Mouse (Mus musculus): ENCODE measurements around the gene Aph1a.
"Not testable (repeated sequence)": the region's sequence is repeated elsewhere in the genome, so short reads cannot be mapped to it uniquely, and the experiment has no call there.

The Aph1a gene

DNA sequence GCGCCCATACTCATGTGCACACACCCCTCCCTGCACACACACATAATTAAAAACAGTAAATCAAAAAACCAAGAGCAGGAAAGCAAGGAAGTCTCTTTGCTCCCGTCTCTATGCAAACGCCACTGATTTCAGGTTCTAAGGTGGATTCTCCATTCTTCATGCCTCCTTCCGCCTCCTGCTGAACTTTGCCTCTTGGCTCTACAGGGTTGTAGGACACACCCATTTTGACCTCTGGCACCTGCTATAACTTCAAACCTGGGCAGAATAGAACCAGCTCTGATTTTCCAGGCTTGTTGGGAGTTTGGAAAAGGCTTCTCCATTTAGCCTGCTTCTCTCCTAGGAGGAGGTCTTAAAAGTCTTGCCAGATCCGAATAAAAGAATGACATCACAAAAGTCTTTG, 9.4 kb upstream of the Aph1a start:
- no peak for DNase-seq (ENCODE audit: low read depth, low spot score)

DNA sequence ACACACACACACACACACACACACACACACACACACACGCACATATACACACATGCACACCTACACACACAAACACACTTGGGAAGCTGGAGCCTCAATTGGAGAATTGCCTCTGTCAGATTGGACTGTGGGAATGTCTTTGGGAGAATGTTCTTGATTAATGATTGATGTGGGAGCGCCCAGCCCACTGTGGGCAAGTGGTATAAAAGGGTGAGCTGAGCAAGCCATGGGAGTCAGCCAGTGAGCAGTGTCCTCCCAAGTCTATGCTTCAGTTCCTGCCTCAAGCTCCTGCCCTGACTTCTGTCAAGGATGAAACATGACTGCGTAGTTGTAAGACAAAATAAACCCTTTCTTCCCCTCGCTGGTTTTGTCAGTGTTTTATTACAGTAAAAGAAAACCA, 6.2 kb upstream of the Aph1a start:
- DNase-seq (ENCODE audit: low read depth, low spot score) = no peak

DNA sequence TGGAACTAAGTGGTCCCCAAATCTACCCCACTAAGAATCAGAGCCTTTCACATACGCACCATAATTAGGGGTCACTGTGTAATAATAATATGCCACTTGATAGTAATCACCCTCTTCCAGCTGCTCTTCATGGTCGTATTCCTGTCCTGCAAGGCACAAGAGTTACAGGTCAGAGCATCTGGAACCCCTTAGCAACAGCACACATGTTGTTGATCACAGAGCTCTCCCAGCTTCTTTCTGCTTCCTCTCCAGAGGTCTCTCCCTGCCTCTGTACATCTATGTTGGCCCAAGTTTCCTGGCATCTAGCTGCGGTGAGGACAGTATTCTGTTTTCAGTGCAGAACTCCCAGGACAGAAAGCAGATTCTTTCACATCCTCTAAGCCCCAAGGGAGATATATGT, 4.1 kb upstream of the Aph1a start:
- DNase-seq (ENCODE audit: low read depth, low spot score) = no peak

DNA sequence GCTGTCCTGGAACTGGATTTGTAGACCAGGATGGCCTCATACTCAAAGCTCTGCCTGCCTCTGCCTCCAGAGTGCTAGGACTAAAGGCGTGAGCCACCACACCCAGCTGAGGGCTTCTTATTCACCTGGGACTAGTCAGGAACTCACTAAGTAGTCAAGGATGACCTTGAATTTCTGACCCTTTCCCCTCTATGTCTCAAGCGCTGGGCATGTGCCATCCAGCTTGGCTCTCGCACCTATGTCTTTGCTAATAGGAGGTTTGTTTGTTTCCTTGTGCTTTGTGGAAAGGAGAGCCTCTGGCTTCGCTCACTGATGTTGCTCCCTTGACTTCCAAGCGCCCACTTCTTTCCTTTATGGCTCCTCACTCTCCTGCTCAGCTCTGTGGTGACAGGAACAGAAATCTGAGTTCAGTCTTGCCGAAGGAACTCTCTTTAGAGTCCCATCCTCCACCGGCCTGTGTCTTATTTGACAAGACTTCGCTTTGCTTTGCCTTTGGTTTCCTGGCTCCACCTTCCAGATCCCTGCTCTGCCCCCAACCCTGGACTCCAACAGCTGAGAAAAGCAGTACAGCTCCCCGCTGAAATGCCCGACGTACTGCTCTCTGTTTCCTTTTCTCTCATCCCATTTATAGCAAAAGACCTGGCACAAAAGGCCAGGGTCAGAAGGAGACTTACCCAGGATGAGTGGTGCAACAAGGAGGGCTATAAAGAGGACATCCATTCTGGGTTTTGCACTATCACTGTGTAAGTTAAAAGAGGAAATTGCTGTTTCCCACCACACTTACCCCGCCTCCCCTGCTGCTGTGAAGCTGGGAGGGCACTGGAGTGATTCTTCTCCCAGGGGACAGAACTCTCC, 2.3 kb upstream of the Aph1a start, which contains the start of gene BC028528:
Gene BC028528, minus strand, starts transcription at position 795 of the 855 bp plus-strand sequence.
- DNase-seq (ENCODE audit: low read depth, low spot score) = peak; percentile 61

DNA sequence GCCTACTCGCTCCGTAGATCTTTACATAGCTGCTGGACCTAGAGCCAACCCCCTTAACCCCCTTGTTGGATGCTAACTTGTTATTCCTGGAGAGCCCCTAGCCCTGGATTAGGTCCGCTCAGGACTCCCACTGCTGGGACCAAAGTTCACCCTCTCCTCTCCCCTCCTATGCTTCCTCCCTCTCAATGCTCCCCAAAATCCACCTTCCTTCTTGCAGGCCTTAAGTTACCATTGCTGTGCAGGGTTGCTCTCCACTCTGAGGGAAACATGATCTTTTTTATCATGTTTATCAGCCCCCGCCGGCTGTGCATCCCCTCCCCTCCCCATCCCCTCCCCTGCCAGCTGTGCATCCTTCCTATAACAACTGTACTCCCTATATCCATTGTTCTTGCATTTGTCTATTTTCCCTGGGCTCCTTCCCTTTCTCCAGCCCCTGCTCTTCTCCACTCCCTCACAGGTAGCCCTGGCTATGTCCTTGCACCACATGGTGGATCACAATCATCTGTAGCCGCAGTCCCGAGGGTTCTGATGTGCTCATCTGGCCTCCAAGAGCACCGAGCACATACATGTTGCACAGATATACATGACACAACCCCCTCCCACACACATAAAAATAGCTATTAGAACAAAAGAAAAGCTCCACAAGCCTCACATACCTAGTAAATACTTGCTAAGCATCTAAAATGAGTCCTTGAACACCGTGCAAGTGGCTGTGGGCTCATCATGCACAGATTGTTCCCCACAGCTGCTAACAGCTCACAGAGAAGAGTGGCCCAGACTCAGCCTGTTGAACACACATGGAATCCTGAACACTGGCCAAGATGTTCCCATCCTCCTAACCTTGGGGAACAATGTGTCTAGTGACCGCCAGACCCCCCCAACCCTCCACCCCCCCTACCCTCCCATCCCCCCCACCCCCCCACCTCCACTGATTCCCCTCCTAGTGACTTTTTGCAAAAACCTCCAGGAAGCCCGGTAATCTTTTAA, 1.4 kb upstream of the Aph1a start:
- DNase-seq (ENCODE audit: low read depth, low spot score) = no peak

DNA sequence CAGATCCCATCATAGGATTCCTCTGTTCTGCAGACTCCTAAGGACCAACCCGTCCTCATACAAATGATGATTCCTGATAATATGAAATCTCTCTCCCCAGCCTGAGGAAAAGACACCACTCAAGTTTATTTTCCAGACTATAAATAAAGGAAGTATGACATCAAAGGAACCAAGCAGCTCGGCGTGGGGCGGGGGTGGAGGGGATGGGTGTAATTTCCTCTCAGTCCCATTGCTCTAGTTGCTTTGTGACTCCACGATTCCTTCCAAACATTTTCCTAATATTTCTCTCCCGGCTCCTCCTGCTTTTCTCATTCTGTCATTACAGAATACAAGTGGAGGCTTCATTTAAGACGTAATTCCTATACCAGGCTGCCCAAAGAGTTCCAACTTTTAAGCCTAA, 643 bp upstream of the Aph1a start:
- DNase-seq (ENCODE audit: low read depth, low spot score) = no peak

DNA sequence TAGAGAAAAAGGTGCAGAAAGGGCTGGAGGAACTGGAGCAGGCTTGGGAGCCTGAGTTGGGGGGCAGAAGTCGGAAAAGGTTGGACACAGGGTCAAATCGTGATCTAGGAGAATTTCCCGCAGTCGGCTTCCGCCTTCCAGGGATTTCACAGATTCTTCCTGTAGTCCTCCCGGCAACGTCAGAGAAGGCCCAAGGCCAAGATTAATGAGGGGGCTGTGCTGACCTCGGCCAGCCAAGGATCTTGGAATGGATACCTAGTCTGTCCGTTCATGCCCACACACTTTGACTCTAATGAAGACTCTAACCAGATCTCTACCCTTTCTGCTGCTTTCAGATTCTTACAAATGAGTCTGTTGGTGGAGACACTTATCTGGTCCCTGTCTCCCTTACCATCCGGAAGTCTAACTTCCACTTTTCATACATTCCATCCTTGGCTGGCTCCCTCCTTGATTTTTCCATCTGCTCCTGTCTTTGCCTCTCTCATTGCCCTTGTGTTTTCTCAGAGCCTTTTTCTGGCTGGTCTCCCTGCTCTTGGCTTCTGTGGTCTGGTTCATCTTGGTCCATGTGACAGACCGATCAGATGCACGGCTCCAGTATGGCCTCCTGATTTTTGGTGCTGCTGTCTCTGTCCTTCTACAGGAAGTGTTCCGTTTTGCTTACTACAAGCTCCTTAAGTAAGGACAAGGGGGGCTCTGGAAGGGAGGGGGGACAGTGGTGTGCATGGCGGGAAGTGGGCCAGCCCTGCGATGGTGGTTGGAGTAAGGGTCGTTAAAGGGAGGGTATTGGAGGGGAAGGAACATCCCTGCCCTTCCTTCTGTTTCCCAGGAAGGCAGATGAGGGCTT, 770 bp downstream of the Aph1a start:
- DNase-seq (ENCODE audit: low read depth, low spot score) = peak; percentile 23

DNA sequence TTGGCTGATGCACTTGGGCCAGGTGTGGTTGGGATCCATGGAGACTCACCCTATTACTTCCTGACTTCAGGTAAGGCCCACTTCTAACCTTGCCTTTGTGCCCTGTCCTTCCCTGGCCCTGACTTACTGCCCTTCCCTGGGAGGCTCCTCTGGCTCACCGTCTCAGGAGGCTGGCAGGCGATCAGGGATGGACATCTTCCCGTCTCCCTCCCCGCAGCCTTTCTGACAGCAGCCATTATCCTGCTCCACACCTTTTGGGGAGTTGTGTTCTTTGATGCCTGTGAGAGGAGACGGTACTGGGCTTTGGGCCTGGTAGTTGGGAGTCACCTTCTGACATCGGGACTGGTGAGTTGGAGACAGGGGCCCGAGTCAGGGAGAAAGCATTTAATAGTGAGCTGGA, 1.7 kb downstream of the Aph1a start:
- not testable (repeated sequence) for DNase-seq (ENCODE audit: low read depth, low spot score)

DNA sequence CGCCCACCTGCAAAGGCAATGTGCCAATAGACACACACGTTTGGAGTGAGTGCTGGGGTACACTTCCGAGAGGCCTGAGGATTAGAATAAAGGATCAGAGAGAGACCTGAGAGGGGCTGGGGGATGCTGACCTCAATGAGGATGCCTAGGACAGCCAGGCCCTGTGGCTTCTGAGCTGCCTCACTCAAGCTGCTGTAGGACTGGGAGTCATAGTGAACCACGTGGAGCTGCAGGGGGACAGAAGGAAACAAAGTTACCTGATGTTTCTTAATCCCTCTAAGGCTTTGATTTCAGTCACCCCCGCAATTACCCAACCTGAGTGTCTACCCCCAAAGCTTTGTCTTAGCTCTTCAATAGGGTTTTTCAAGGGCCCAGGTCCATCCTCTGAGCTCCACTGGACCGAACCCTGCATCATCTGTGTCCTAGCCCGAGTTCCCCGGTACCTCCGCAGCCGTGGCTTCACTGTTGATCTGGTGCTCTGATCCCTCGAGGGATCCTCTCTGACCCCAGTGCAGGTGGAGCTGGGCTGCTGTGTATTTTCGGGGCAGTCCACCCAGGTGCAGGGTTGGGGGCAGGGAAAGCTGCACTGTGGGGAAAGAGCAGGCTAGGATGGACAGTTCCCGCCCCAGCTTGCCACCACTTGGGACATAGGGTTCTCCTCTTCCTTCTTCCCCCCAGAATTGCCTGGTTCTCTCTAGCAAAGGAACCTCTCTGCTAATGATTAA, 6.2 kb downstream of the Aph1a start:
- no peak for DNase-seq (ENCODE audit: low read depth, low spot score)

DNA sequence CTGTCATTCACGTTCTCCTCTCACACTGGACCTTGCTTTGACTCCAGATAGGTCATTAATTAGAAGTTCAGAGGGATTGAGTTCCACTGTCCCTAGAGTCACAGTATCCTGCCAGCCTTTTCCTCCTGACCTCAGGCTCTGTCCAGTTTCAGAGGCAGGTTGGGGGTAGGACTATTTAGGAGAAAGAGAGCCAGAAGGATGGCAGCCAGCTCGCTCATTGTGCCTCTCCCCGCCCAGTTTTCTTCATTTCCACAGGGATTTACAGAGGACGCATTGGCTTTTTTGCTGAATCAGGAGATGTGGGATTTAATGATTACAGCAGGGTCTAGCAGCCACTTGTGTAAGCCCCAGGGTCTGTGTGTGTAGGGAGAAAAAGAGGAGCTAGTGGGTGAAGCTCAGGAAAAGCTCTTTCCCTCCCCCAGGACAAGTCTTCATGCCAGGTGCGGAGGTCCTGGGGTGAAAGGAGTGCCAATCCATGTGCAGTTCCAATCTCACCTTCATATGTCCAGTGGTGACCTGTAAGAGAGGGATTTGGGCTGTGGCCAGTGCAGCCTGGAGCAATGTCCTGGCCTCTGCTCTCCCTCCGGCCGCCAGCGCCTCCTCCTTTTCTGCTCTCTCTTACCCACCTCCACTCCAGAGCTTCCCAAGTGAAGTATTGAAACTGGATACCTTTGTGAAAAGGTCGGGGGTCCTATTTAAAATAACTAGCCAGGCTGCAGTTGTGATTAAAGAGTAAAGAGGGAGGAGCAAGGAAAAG, 8.0 kb downstream of the Aph1a start:
- no peak for DNase-seq (ENCODE audit: low read depth, low spot score)

DNA sequence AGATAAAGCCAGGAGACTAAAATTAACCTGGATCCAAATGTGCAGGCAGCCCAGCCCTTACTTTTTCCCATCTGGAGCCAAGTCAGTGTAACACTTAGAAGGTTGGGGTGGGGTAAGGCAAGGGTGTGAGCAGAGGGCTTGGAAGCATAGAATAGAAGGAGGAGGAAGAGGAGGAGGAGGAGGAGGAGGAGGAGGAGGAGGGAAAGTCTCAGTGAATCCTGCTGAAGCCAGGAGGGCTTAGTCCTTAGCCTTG, 8.5 kb downstream of the Aph1a start:
- no peak for DNase-seq (ENCODE audit: low read depth, low spot score)

DNA sequence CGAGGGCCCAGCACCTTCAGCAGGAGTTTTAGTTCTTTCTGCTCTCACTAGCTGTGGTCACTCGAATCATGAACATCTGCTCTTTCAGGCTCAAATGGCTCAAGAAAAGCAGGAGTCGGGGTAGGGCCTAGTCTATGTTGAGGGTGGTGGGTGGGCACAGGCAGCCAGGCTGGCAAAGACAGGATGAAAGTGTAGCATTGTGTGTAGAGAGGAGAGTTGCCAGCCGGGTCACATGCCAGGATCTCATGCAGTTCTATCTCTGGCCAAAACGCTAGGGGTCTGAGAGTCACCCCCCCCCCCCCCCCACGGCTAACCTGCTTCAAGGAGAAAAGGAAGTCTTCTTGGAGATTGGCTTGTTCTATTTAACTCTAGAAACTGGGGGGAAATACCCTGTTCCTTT, 8.9 kb downstream of the Aph1a start:
- DNase-seq (ENCODE audit: low read depth, low spot score) = no peak

DNA sequence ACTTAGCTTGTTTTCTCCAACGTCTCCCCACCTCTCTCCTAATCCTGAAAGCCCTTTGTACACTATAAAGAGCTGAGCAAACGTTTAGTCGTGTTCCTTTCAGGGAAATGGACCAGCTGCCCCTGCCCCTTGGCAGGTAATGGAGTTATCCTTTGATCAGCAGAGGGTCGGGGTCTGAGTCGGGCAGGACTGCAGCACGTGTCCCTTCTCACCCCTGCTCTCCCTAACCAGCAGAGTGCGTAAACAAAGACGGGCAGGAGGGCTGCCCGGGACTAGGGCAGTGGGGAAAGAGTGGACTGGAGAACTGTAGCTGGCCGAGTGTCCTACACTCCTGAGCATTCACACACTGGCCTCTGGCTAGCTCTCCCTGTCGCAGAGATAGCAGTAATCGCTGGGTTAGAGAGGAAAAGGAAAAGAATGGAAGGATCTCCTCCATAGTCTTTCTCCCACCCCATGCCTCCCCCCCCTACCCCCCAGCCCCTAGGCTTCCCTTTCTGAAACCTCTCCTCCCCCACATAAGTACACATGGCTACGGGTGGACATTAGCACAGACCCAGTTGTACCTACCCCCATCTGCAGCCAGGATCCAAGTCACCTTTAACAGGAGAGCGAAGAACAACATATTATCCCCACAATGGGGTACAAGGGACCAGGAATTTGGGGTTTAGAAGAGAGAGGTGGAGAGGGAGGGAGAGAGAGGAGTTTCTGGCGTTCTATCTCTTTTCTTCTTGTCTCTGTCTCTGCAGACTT, 10.2 kb downstream of the Aph1a start:
- no peak for DNase-seq (ENCODE audit: low read depth, low spot score)

DNA sequence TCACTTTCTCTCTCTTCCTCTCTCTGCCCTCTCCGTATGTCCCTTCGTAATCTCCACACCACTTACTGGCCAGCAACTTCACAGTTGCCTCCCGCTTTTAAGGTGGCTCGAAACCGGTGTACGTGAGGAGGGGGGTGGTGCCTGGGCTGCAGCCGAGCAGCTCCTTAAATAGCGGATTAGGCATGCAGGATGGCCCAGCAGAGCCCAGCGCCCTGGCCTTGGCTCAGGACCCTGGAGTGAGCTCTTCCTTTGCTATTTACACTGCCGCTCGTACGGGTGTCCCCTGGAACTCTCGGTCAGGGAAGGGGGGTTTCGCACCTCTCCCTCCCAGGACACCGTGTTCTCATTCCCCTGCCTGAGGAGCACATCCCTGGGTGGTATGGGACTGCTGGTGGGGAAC, 10.8 kb downstream of the Aph1a start, which contains the start of gene Car14:
Gene Car14, minus strand, starts transcription at position 124 of the 400 bp plus-strand sequence.
- peak; percentile 25 for DNase-seq (ENCODE audit: low read depth, low spot score)

DNA sequence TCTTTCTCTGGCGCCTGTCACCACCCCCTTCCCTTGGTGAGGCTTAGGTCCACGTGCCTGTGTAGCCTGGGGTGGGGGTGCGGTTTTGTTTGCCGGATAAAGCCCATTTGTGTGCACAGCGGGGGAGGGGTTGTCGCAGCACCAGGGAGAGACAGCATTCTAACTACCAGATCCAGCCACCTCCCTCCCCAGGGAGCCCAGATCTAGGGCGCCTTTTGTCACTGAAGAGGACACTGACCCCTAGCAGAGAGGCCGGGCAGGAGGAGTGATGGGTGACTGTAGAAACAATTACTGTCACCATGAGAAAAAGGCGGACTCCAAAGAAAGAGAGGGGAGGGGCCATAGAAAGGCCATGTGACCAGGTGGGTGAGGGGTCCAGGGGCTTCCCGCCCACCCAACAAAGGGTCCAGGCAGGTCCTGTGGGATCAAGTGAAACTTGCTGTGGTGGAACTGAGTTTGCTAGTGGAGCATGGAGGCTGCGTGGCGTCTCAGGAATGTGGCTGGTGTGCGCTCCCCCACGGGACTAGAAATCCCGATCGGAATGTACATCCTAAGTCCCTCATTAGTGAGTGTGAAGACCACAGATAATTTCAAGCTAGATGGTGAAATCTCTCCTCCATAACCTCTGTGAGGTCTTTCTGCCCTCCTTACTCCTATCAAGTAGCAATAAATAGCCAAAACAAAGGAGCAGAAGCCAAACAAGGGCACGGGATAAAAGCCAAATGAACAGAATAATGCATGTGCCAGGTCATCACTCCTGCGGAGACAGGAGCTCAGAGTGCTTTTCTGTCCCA, 11.6 kb downstream of the Aph1a start:
- peak; percentile 93 for DNase-seq (ENCODE audit: low read depth, low spot score)

DNA sequence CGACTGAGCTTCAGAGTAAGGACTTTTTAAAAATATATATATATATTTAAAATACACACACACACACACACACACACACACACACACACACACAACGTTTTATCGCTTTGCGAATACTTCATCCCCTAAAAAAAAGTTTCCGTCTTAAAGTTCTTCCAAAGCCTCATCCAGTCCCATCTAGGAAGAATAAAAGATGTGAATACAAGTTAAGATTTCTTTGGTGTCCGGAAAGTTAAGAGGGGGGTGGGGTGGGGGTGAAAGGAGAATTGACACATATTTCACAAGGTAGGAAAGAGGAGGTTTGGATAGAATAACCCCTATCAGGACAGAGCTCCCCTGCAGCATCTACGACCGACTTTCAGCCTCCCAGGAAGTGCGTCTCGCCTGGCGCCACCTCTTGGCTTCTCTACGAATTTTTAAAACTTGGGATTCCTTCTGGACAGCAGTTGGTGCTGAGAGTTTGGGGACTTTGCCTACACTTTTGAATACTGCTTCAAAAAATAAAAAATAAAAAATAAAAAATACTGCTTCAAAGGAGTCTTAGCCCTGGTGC, 12.2 kb downstream of the Aph1a start:
- DNase-seq (ENCODE audit: low read depth, low spot score) = peak; percentile 69

DNA sequence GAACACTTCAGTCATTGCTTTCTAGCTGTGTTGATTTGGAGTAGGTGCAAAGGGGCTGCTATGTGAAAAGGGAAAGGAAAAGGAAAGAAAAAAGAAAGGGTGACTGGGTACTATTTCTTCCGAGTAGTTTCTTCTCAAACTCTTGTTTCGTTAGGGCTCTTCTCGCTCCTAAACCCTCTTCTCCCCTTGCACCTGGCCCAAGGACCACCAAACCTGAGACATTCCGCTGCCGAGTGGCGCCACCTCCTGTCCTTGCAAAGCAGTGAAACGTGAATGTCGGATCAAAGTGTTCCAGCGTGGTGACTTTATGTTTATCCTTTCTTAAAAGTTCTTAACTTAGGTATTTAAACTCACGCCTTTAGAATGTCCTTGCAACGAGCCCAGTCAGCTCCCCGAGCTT, 13.1 kb downstream of the Aph1a start:
- DNase-seq (ENCODE audit: low read depth, low spot score) = peak; percentile 59

DNA sequence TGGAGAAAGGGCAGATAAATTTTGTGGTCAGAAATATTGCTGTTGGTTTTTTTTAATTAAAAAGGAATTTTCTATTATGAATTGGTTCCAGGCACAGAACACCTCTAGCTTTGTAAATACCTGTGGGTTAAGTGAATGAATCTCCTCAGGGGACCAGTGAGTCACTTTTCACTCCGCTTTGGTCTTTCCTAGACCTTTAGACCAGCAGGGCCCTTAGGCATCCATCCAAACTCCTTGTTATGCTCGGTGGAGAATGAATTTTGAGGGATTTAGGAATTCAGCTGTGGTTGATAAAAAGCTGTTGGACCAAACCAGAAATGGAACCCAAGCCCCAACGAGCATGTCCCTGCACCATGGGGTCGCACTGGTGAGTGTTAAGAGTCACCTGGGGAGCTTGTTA, 13.8 kb downstream of the Aph1a start:
- no peak for DNase-seq (ENCODE audit: low read depth, low spot score)

Data from ZHBTc4 (cell line).